Mouse (Mus musculus) spleen, adult 2 months (tissue): ENCODE results near the gene Rnf38.

Experiments
- CTCF ChIP-seq: fragments of 200-500 bp; IDR thresholded peaks from 2 replicates; pipeline ENCODE4 v1.5.1; 2011; ENCODE audit warnings: mild to moderate bottlenecking, inconsistent platforms; ENCODE audit not compliant: insufficient read depth, insufficient read length, insufficient replicate concordance; ENCODE audit errors: extremely low read depth
- POLR2A ChIP-seq: fragments of 200-500 bp; IDR thresholded peaks from 2 replicates; pipeline ENCODE4 v1.6.1; 2011; ENCODE audit warnings: low read depth, low read length, inconsistent platforms

DNA sequence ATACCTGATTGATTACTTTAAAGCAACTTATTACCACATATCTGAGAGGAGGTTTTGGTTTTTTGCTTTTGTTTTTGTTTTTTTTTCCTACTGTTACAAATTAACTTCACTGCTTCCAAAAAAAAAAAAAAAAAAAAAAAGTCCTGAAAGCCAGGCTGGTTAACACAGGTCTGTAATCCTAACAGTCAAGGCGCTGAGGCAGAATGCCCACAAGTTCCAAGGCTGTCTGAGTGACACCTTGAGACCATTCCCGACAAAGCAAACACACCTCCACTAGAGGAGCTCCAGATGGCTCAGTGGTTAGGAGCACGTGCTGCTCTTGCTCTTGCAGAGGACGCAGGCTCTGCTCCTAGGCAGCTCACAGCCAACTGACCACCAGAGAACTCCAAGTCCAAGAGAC is 10.1 kb downstream of the Rnf38 start:
- no peak for TF ChIP-seq CTCF
- no peak for TF ChIP-seq POLR2A
